Comparison of ENCODE assay signal across 26 mouse cellular contexts in the genomic region with DNA sequence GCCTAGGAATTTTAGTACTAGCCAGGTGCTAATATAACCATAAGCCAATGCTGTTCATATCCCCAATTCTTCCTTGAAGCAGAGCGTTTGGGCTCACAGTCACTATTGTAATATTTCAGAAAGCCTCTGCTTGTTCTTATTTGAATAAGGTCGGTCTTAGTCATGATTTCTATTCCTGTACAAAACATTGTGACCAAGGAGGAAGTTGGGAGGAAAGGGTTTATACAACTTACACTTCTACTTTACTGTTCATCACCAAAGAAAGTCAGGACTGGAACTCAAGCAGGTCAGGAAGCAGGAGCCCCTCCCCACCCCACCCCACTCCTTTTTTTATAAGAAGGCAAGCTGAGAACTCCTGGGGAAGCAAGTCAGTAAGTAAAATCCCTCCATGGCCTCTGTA.
"Had no signal": no experiment of that assay in that cellular context is flagged by ENCODE, and none has a peak within 500 bp of the region (broad histone marks: within the 10 kb centered on the region; RNA-seq: fewer than 3 reads in every experiment).

No protein-coding gene starts in this region.

- H3K4me3 ChIP-seq: embryonic facial prominence, embryonic 10.5 days; embryonic facial prominence, embryonic 12.5 days; embryonic facial prominence, embryonic 13.5 days; embryonic facial prominence, embryonic 15.5 days; erythroblast, embryonic 14.5 days; forebrain, embryonic 10.5 days; forebrain, embryonic 12.5 days; forebrain, embryonic 13.5 days; forebrain, embryonic 15.5 days; gastrocnemius, adult 2 months; heart, adult 2 months; heart, embryonic 10.5 days had no signal

- DNase-seq: cerebellum, adult 9-10 months; cerebellum, adult 9-11 months; cerebellum, postnatal 10 days; cerebellum, postnatal 14 days; cerebellum, postnatal 25 days; cerebellum, postnatal 36 days; embryo, embryonic 11 days; forebrain, postnatal 0 days; gastrocnemius, adult 2 months; gastrocnemius, postnatal 10 days; gastrocnemius, postnatal 14 days; gastrocnemius, postnatal 25 days; gastrocnemius, postnatal 36 days; heart, adult 11 months; heart, adult 18-20 months; heart, adult 2 months had no signal

- H3K27ac ChIP-seq: embryonic facial prominence, embryonic 10.5 days; embryonic facial prominence, embryonic 12.5 days; embryonic facial prominence, embryonic 13.5 days; embryonic facial prominence, embryonic 15.5 days; forebrain, embryonic 10.5 days; forebrain, embryonic 12.5 days; forebrain, embryonic 13.5 days; forebrain, embryonic 15.5 days; gastrocnemius, adult 2 months; heart, adult 2 months; heart, embryonic 10.5 days had no signal

- H3K27me3 ChIP-seq: embryonic facial prominence, embryonic 12.5 days; embryonic facial prominence, embryonic 13.5 days; embryonic facial prominence, embryonic 15.5 days; forebrain, embryonic 12.5 days; forebrain, embryonic 13.5 days; forebrain, embryonic 15.5 days had no signal

- H3K9ac ChIP-seq: embryonic facial prominence, embryonic 12.5 days; embryonic facial prominence, embryonic 13.5 days; embryonic facial prominence, embryonic 15.5 days; forebrain, embryonic 12.5 days; forebrain, embryonic 13.5 days; forebrain, embryonic 15.5 days; forebrain, postnatal 0 days had no signal

- H3K36me3 ChIP-seq: embryonic facial prominence, embryonic 10.5 days; embryonic facial prominence, embryonic 12.5 days; embryonic facial prominence, embryonic 13.5 days; embryonic facial prominence, embryonic 15.5 days; forebrain, embryonic 10.5 days; forebrain, embryonic 12.5 days; forebrain, embryonic 15.5 days; heart, embryonic 10.5 days had no signal

- H3K4me2 ChIP-seq: embryonic facial prominence, embryonic 12.5 days; embryonic facial prominence, embryonic 13.5 days; embryonic facial prominence, embryonic 15.5 days; forebrain, embryonic 12.5 days; forebrain, embryonic 13.5 days; forebrain, embryonic 15.5 days had no signal

- H3K4me1 ChIP-seq: embryonic facial prominence, embryonic 10.5 days; embryonic facial prominence, embryonic 12.5 days; embryonic facial prominence, embryonic 13.5 days; embryonic facial prominence, embryonic 15.5 days; forebrain, embryonic 10.5 days; forebrain, embryonic 12.5 days; forebrain, embryonic 13.5 days; forebrain, embryonic 15.5 days; heart, embryonic 10.5 days had no signal

- H3K9me3 ChIP-seq: embryonic facial prominence, embryonic 10.5 days; embryonic facial prominence, embryonic 12.5 days; embryonic facial prominence, embryonic 13.5 days; embryonic facial prominence, embryonic 15.5 days; forebrain, embryonic 10.5 days; forebrain, embryonic 12.5 days; forebrain, embryonic 13.5 days; forebrain, embryonic 15.5 days; heart, embryonic 10.5 days had no signal
